In genomic region chr1:34304227-34304626, GRCm38 (mm10) we compare ENCODE assay signal across 20 mouse cellular contexts.
A peak's percentile ranks its signal among the peaks of the same experiment; 100 is the strongest.
DNase-seq lines count a peak whose midpoint lies in the region; ATAC-seq and TF ChIP-seq lines count a peak whose summit lies in the region.
"Had no signal": no experiment of that assay in that cellular context is flagged by ENCODE, and none has a peak within 500 bp of the region (broad histone marks: within the 10 kb centered on the region; RNA-seq: fewer than 3 reads in every experiment).

No protein-coding gene starts in this region.

- H3K27me3 ChIP-seq in heart, adult 2 months (ENCODE audit: control insufficient read depth, insufficient read depth, low read length) = no peaks in the 10 kb centered on the region
- no peaks in the 10 kb centered on the region for H3K27me3 ChIP-seq in heart, postnatal 0 days (ENCODE audit: control insufficient read depth, insufficient read depth, low read length)
- H3K27me3 ChIP-seq in midbrain, embryonic 16.5 days (ENCODE audit: control insufficient read depth, insufficient read depth, low read depth, low read length) = no peaks in the 10 kb centered on the region
- H3K27me3 ChIP-seq: embryonic facial prominence, embryonic 12.5 days; forebrain, embryonic 13.5 days; heart, embryonic 12.5 days; hindbrain, embryonic 13.5 days had no signal

- H3K9ac ChIP-seq in heart, adult 2 months (ENCODE audit: low read depth, low read length) = no peak overlapping the region
- no peak overlapping the region for H3K9ac ChIP-seq in heart, postnatal 0 days (replicated peaks; ENCODE audit: low read depth, low read length)
- H3K9ac ChIP-seq in midbrain, embryonic 16.5 days (ENCODE audit: low read depth, low read length) = no peak overlapping the region
- H3K9ac ChIP-seq: embryonic facial prominence, embryonic 12.5 days; forebrain, embryonic 13.5 days; heart, embryonic 12.5 days; hindbrain, embryonic 13.5 days had no signal

- H3K4me1 ChIP-seq in heart, adult 2 months (ENCODE audit: control insufficient read depth, insufficient read depth, low read length) = peaks cover 7% of the 10 kb centered on the region
- H3K4me1 ChIP-seq in heart, postnatal 0 days (ENCODE audit: control insufficient read depth, insufficient read depth) = peaks cover 18% of the 10 kb centered on the region
- H3K4me1 ChIP-seq in brown adipose tissue, adult 24 weeks (ENCODE audit: control insufficient read depth, insufficient read depth, insufficient read length, low read length) = peaks cover 7% of the 10 kb centered on the region
- no peaks in the 10 kb centered on the region for H3K4me1 ChIP-seq in midbrain, embryonic 16.5 days (ENCODE audit: control insufficient read depth, insufficient read depth, low read length)
- H3K4me1 ChIP-seq: embryonic facial prominence, embryonic 12.5 days had no signal

- H3K27ac ChIP-seq in heart, adult 2 months = peak overlapping the region; percentile 55
- peak overlapping the region; percentile 76 for H3K27ac ChIP-seq in heart, postnatal 0 days (ENCODE audit: low read depth)
- peak overlapping the region; percentile 44; the same call in 1 of the 2 replicates for H3K27ac ChIP-seq in brown adipose tissue, adult 24 weeks (replicated peaks; ENCODE audit: low read depth, low read length)
- no peak overlapping the region for H3K27ac ChIP-seq in midbrain, embryonic 16.5 days (ENCODE audit: low read length)
- H3K27ac ChIP-seq: embryonic facial prominence, embryonic 12.5 days; forebrain, embryonic 13.5 days; hindbrain, embryonic 13.5 days; hindbrain, postnatal 0 days had no signal

- no peak for ATAC-seq in heart, postnatal 0 days (ENCODE audit: insufficient read depth, low read depth)
- ATAC-seq in midbrain, embryonic 16.5 days = no peak
- ATAC-seq: forebrain, embryonic 13.5 days; hindbrain, postnatal 0 days had no signal

- WGBS in heart, adult 2 months = 9% methylated on average over 5 of the region's 5 CpGs
- 33% methylated on average over 5 of the region's 5 CpGs for WGBS in heart, postnatal 0 days
- WGBS in midbrain, embryonic 16.5 days = 70% methylated on average over 5 of the region's 5 CpGs

- H3K36me3 ChIP-seq in heart, adult 2 months (ENCODE audit: control insufficient read depth, insufficient read depth, low read length) = peaks cover 14% of the 10 kb centered on the region
- peaks cover 77% of the 10 kb centered on the region for H3K36me3 ChIP-seq in heart, postnatal 0 days (replicated peaks; ENCODE audit: control insufficient read depth, insufficient read depth, low read length)
- H3K36me3 ChIP-seq in midbrain, embryonic 16.5 days (ENCODE audit: control insufficient read depth, insufficient read depth, low read length) = peaks cover 30% of the 10 kb centered on the region

- H3K4me3 ChIP-seq in heart, adult 2 months = no peak overlapping the region
- H3K4me3 ChIP-seq in heart, postnatal 0 days (ENCODE audit: low read depth, low read length) = no peak overlapping the region
- H3K4me3 ChIP-seq in brown adipose tissue, adult 24 weeks (ENCODE audit: insufficient read depth, low read depth, low read length) = no peak overlapping the region
- no peak overlapping the region for H3K4me3 ChIP-seq in midbrain, embryonic 16.5 days (ENCODE audit: low read depth, low read length)
- H3K4me3 ChIP-seq: embryonic facial prominence, embryonic 12.5 days; forebrain, embryonic 13.5 days; heart, embryonic 12.5 days; hindbrain, embryonic 13.5 days had no signal

- H3K79me2 ChIP-seq in heart, adult 2 months (replicated peaks; ENCODE audit: control insufficient read depth, insufficient read depth, low read length) = no peaks in the 10 kb centered on the region

- H3K4me2 ChIP-seq in heart, postnatal 0 days (ENCODE audit: low read depth, low read length) = 0 out of 2 replicates have a peak overlapping the region, but pooled peaks have one; percentile 9
- H3K4me2 ChIP-seq in midbrain, embryonic 16.5 days (ENCODE audit: low read length) = no peak overlapping the region
- H3K4me2 ChIP-seq: embryonic facial prominence, embryonic 12.5 days; forebrain, embryonic 13.5 days; heart, embryonic 12.5 days; hindbrain, embryonic 13.5 days had no signal

- intact Hi-C loops in heart, adult 2 months (cut with DNase I) = loop anchor here (5.0 kb wide), 1 partner anchor 103 kb away; no protein-coding TSS in a partner anchor
- intact Hi-C loops in heart, postnatal 36 days (cut with DNase I) = loop anchor here (5.0 kb wide), 1 partner anchor 88 kb away; no protein-coding TSS in a partner anchor

- H3K9me3 ChIP-seq in heart, postnatal 0 days (replicated peaks; ENCODE audit: control insufficient read depth, low read length) = no peaks in the 10 kb centered on the region
- no peaks in the 10 kb centered on the region for H3K9me3 ChIP-seq in midbrain, embryonic 16.5 days (replicated peaks; ENCODE audit: control insufficient read depth, low read length, poor library complexity, severe bottlenecking)
- H3K9me3 ChIP-seq: embryonic facial prominence, embryonic 12.5 days; forebrain, embryonic 13.5 days; heart, embryonic 12.5 days; hindbrain, embryonic 13.5 days had no signal

- TF ChIP-seq EP300 in heart, adult 2 months (IDR thresholded peaks at IDR 0.05; ENCODE audit: insufficient read depth, low read depth, low read length) = no peak
- TF ChIP-seq EP300 in heart, postnatal 0 days (IDR thresholded peaks at IDR 0.05; ENCODE audit: low read depth) = no peak

- TF ChIP-seq CTCF in heart, adult 2 months (IDR thresholded peaks at IDR 0.05) = no peak
- TF ChIP-seq CTCF in heart, postnatal 0 days (IDR thresholded peaks at IDR 0.05; ENCODE audit: low read depth) = no peak

- no peak for DNase-seq in heart, adult 2 months
- DNase-seq in heart, adult 9 months (ENCODE audit: low spot score in 2 of 2) = no peak
- no peak for DNase-seq in heart, postnatal 0 days (ENCODE audit: low spot score)
- no peak for DNase-seq in heart, postnatal 36 days
- no peak for DNase-seq in urinary bladder, postnatal 10 days (ENCODE audit: low spot score)
- DNase-seq: adrenal gland, adult 8-10 months; adrenal gland, postnatal 36 days; cerebellum, adult 11-12 months; cerebellum, adult 9-10 months; cerebellum, postnatal 25 days; gastrocnemius, postnatal 14 days; kidney, adult 11 months; kidney, adult 9 months had no signal

- no peak for TF ChIP-seq POLR2A in heart, adult 2 months (IDR thresholded peaks at IDR 0.05; ENCODE audit: insufficient read depth, low read depth, low read length)
